Mouse (Mus musculus) thymus, postnatal 36 days (tissue): ENCODE measurements around the gene Atp2b4.
A peak's percentile ranks its signal among the peaks of the same experiment; 100 is the strongest.
"Not testable (repeated sequence)": the region's sequence is repeated elsewhere in the genome, so short reads cannot be mapped to it uniquely, and the experiment has no call there.

Experiments used
- DNase-seq, 2 experiments: peaks; one replicate each; pipeline ENCODE4 v3.0.0; 2022; ENCODE audit warnings: mixed read lengths in 2 of 2

Atp2b4 gene

GRCm38 (mm10) chr1:133693536-133694114, 107.2 kb downstream of the Atp2b4 start:
- DNase-seq: no peak

DNA sequence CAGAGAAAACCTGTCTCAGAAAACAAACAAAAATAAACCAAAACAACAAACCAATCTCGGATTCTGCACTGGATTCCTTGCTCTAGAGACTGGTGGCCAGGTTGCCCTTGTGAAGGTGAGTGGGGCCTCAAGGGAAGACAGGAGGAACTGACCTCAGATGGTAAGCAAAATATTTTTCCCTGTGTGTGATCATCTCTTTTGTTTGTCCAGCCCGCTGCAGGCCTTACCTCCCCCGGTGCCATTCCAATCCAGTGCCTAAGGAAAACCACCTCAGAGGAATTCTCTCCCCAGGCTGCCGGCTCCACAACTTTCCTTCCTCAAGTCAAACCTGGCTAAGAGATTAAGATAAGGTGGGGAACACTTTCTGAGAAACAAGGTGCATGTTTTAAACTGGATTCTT, 108.6 kb downstream of the Atp2b4 start:
- no peak for DNase-seq

DNA sequence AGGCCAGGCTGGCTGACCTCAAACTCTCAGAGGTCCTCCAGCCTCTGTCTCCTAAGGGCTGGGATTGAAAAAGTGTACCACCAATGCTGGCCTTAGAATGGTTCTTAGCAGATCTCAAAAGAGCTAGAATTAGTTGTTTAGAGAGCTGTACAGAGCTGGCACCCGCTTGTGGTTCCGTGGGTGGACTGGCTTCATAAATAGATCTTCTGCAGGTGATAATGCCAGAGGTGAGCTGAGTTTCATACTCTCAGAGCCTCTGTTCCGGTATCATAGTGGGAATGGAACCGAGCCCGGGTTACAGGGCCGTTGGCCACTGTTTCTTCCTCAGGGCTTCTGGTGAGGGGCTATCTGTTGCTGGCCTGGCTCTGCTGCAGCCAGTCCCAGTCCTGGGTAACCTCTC, 109.8 kb downstream of the Atp2b4 start:
- no peak for DNase-seq

- DNase-seq: peak; percentile 71 to 82
Observed at GRCm38 (mm10) chr1:133689897-133690296, 110.9 kb downstream of the Atp2b4 start, which contains the start of gene Lax1. TSS of gene Lax1 (minus strand) at chr1:133690108.

DNA sequence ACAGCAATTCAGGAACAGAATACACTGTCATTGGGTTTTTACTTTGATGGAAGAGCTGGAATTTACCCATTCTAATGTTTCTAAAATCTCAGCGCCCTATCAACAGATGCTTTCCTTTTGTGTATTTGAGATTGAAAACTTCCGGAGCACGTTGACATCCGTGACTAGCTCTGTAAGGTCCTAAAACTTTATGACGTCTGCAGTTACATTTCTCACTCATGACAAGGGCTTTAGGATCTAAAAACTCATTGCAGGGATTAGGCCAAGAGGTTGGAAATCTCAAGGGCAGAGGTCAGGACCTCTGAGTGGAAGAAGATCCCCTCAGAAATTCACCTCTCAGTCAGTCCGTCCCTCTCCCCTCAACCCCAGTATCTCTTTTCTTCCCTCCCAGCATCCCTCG, 112.5 kb downstream of the Atp2b4 start:
- no peak for DNase-seq

DNA sequence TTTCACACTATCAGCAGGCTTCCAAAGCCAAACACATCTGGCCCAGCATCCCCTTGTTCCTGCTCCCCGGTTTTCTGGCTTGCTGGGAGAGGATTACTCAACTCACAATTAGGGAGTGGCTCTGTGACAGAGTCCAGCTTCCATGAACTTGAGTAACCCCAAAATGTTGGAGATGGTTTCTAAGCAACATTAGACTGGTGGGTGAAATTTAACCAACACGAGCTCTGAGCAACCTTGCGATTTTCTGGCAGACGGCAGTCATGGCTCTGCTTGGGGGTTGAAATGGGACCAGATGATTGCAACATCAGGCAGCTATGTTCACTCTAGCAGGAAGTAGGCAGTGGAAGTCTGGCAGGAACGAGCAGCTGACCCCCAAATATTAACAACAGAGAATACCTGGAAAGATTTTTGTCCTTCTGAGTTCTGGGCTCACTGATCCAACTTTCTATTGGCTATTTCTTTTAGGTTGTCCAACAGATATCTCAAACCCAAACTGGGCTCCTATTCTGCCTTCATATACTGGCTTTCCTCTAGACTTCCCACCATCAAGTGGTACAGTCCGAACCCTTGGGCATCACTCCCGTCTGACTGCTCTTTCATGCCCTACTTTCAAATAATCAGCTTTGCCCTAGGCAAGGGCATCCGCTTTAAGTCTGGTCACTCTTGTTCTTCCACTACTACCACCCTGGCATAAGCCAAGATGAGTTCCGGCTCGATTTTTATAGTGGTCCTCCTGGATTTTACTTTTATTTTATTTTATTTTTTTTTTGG, 114.9 kb downstream of the Atp2b4 start:
- DNase-seq: no peak

GRCm38 (mm10) chr1:133671801-133672200, 129.0 kb downstream of the Atp2b4 start:
- DNase-seq: no peak

GRCm38 (mm10) chr1:133671266-133671665, 129.6 kb downstream of the Atp2b4 start:
- DNase-seq: no peak

DNA sequence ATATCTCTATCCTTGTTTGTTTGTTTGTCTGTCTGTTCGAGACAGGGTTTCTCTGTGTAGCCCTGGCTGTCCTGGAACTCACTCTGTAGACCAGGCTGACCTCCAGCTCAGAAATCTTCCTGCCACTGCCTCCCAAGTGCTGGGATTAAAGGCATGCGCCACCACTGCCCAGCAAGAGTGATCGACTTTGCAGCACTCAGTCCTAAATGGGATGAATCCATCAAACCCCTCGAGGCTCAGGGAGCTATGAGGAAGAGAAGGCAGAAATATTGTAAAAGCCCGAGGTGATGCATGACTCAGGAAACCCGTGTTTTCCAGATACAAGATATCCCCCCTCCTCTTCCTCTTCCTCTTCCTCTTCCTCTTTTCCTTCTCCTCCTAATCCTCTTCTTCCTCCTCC, 130.1 kb downstream of the Atp2b4 start:
- no peak for DNase-seq

DNA sequence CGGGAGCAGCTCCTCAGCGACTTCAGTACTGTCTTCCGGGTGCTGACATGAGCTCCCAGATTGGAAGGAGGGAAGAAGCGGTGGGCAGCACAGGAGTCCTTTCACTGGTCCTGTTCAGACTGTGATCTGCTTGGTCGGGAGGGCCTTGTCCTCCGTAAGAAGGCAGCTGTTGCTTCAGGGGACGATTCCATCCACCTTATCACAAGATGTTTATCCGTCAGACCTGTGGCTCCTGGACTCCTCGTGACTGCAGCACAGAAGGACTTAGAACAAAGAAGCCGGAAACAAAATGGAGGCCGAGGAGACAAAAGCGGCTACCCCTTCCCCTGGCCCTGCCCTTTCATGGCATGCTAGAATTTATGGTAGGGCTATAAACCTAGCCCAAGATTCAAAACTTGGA, 130.7 kb downstream of the Atp2b4 start:
- DNase-seq: no peak

GRCm38 (mm10) chr1:133668618-133669017, 132.2 kb downstream of the Atp2b4 start:
- no peak for DNase-seq

- no peak for DNase-seq
Observed at GRCm38 (mm10) chr1:133667721-133668120, 133.1 kb downstream of the Atp2b4 start.

DNA sequence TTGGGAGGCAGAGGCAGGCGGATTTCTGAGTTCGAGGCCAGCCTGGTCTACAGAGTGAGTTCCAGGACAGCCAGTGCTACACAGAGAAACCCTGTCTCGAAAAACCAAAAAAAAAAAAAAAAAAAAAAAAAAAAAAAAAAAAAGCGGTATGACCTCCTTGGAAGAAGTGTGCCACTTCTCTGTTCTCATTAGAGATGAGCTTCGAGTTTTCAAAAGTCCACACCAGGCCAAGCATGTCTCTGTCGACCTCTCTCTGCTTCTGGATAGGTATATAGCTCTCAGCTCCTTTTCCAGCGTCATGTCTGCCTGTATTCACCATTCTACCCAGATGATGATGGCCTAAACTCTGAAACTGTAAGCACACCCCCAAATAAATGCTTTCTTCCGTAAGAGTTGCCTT, 135.1 kb downstream of the Atp2b4 start:
- DNase-seq: not testable (repeated sequence)

DNA sequence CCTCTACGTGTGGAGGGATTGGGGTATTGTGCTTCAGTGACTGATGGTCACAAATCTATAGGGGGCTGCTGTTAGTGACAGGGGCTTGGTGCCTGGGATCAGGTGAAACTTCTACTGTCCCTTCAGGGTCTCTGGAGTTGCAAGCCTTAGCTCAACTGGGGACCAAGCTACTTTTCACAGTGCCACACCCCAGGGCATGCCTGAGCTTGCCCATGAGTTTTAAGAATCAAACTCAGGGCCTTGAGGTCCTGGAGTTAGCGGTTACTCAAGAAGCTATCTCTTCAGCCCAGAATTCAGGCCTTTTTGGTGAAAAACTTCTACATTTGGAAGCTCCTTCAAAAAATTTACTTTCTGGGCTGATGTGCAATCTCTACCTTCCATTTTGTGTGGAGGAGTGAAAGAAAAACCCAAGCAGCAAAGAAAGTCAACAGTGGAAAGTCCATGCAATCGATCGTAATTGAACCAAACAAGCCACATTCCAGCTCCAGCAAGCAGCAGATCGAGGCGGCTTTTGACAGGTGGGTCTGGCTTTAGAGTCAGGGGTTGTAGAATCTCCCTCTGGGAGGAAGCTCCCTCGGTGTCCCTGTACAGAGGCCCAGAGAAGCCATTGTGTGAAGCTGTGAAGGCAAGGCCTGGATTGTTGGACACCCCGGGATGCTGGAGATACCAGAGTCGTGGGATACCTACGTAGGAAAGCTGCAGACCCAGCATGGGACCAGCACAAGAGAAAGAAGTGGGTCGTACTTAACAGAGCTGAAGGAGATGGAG, 136.5 kb downstream of the Atp2b4 start:
- DNase-seq: no peak

DNA sequence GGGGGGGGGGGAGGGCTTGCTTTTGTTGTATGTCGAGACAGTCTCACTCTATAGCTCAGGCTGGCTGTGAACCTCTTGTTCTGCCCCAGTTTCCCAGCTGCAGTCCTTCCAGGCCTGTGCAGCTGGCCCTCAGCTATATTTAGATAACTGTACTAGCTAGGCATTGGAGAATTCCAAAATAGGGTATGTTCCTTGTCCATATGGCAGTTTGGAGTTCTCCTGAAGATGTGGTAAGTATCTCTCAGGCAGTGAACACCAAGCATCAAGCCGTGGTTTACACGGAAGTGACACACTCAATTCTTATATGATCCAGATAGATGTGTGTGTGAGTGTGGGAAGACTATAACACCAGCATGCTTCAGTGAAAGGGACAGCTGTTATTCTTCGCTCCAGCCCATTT, 137.4 kb downstream of the Atp2b4 start:
- no peak for DNase-seq

GRCm38 (mm10) chr1:133662941-133663340, 137.9 kb downstream of the Atp2b4 start:
- no peak for DNase-seq

DNA sequence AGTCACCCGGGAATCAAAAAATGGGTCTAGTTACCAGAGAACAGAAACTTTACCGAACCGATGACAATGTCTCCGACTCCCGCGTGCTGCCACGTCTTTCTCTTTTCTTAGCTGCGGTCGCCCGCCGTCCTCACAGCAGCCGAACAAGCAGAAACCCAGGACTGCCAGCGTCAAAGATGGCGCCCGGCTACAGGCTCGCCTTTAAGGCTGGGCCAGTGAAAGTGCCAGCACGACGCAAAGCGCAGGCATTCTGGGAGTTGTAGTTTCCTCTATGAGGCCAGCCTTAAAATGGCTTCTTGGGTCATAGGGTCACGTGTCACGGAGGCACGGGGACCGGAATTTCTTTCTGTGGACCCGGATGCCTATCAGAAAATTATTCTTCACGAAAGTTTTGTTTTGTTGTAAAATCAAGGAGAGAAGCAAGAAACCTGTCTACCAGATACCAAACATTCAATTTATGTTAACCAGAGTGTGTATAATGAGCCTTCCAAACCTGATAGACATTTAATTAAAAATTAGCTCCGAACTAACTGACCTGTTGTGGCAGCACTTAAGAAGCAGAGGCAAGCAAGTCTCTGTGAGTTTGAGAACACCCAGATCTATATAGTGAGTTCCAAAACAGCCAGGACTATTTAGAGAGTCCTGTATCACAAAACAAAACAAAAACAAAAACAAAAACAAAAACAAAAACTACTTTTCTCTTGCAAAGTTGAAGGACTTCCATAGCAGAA, 139.5 kb downstream of the Atp2b4 start, which contains the start of gene Gm38394:
TSS of gene Gm38394 (minus strand) at position 116 of the 731 bp plus-strand sequence.
- DNase-seq: peak; percentile 85 to 91

GRCm38 (mm10) chr1:133660466-133661202, 140.2 kb downstream of the Atp2b4 start, which contains the start of gene Zbed6:
TSS of gene Zbed6 (minus strand) at chr1:133660885.
- peak; percentile 60 to 72 for DNase-seq

- no peak for DNase-seq
Observed at GRCm38 (mm10) chr1:133658878-133659277, 142.0 kb downstream of the Atp2b4 start.

DNA sequence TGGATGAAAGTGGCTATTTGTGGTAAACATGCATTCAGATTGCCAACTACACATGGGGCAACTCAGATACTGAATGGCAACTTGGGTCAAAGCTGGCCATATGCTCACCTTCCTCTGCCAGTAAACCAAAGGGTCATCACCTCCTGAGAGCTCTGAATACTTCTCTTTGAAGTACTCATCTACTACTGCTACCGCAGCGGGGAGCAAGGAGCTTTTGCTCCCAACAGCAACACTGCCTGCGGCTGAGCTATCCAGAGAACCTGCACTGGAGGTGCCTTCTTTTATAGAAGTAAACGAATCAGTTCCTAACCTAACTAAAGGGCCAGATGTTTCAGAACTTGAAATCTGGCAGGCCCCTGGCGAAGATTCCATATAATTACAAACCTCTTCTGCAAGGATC, 144.0 kb downstream of the Atp2b4 start:
- no peak for DNase-seq

DNA sequence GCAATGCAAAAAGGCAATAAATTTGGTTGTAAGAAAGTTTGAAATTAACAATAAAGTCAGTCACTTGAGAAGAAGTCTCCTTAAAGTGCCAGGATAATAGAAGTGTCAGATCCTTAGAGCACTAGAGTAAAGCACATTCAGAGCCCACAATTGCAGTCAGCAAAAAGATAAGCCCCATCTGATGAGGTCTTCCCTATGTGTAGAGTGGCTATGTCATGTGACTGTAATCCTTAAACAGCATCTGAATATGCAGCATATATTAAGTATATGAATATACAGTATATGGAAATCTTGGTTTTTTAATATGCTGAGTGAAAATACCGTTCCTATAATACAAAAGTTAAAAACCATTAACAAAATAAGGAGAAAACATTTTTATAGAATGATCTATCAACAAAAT, 147.8 kb downstream of the Atp2b4 start:
- DNase-seq: no peak
